In genomic region chr11:57818189-57818588, GRCm38 (mm10) we compare ENCODE assay signal across 26 mouse cellular contexts. TPM values are rescaled to one million over a fixed set of nuclear protein-coding genes. Genes with fewer than 3 reads are reported as not detected.
A peak's percentile ranks its signal among the peaks of the same experiment; 100 is the strongest.
DNase-seq lines count a peak whose midpoint lies in the region; ATAC-seq and TF ChIP-seq lines count a peak whose summit lies in the region.
"Had no signal": no experiment of that assay in that cellular context is flagged by ENCODE, and none has a peak within 500 bp of the region (broad histone marks: within the 10 kb centered on the region; RNA-seq: fewer than 3 reads in every experiment).

No protein-coding gene starts in this region.

- H3K27me3 ChIP-seq in intestine, postnatal 0 days (replicated peaks; ENCODE audit: control insufficient read depth, insufficient read depth, low read length): no peaks in the 10 kb centered on the region
- no peaks in the 10 kb centered on the region for H3K27me3 ChIP-seq in intestine, embryonic 15.5 days (replicated peaks)
- no peaks in the 10 kb centered on the region for H3K27me3 ChIP-seq in testis, adult 2 months (ENCODE audit: control insufficient read depth, insufficient read depth, low read length)
- H3K27me3 ChIP-seq: neural tube, embryonic 15.5 days; Patski had no signal

- no peak for TF ChIP-seq POLR2A in testis, adult 2 months (IDR thresholded peaks at IDR 0.05; ENCODE audit: control insufficient read depth, low read depth, low read length)

- H3K27ac ChIP-seq in intestine, postnatal 0 days (ENCODE audit: low read depth, low read length): no peak overlapping the region
- H3K27ac ChIP-seq in intestine, embryonic 15.5 days: no peak overlapping the region
- H3K27ac ChIP-seq in testis, adult 2 months (ENCODE audit: control insufficient read depth, insufficient read depth, low read depth, low read length): no peak overlapping the region
- H3K27ac ChIP-seq: embryonic facial prominence, embryonic 10.5 days; hindbrain, embryonic 10.5 days; hindbrain, postnatal 0 days; left cerebral cortex, adult 2 months; limb, embryonic 10.5 days; liver, embryonic 15.5 days; neural tube, embryonic 15.5 days had no signal

- H3K9ac ChIP-seq in intestine, postnatal 0 days (ENCODE audit: low read depth, low read length): no peak overlapping the region
- H3K9ac ChIP-seq in intestine, embryonic 15.5 days: no peak overlapping the region
- H3K9ac ChIP-seq: liver, embryonic 15.5 days; neural tube, embryonic 15.5 days had no signal

- 0 out of 2 replicates have a peak, but pooled peaks have one; percentile 32 for TF ChIP-seq CTCF in intestine, postnatal 0 days (IDR thresholded peaks at IDR 0.05; ENCODE audit: low read depth)
- TF ChIP-seq CTCF in testis, adult 2 months (IDR thresholded peaks at IDR 0.05; ENCODE audit: control insufficient read depth, insufficient read depth, insufficient replicate concordance, low read depth, low read length): peak; percentile 31; the same call in 1 of the 2 replicates

- no peak for DNase-seq in testis, postnatal 10 days (ENCODE audit: low spot score)
- DNase-seq in R1 (ENCODE audit: low read depth, low spot score): peak; percentile 64
- DNase-seq in thymus, postnatal 4 days: peak; percentile 69
- DNase-seq: adrenal gland, postnatal 14 days; cerebellum, adult 11-12 months; gastrocnemius, postnatal 25 days; kidney, adult 8-10 months; kidney, postnatal 25 days; layer of hippocampus, adult 9-11 months; lung, postnatal 36 days; right cerebral cortex, postnatal 14 days; spleen, adult 18-20 months had no signal

- H3K4me2 ChIP-seq in intestine, postnatal 0 days (replicated peaks; ENCODE audit: low read depth): no peak overlapping the region
- H3K4me2 ChIP-seq in intestine, embryonic 15.5 days (replicated peaks): no peak overlapping the region
- H3K4me2 ChIP-seq: liver, embryonic 15.5 days; neural tube, embryonic 15.5 days had no signal

- H3K4me1 ChIP-seq in intestine, postnatal 0 days (replicated peaks; ENCODE audit: control insufficient read depth, insufficient read depth, low read length): no peaks in the 10 kb centered on the region
- H3K4me1 ChIP-seq in intestine, embryonic 15.5 days (replicated peaks): no peaks in the 10 kb centered on the region
- no peaks in the 10 kb centered on the region for H3K4me1 ChIP-seq in testis, adult 2 months (ENCODE audit: control insufficient read depth, insufficient read depth, low read length)
- H3K4me1 ChIP-seq: embryonic facial prominence, embryonic 10.5 days; neural tube, embryonic 15.5 days had no signal

- H3K9me3 ChIP-seq in intestine, postnatal 0 days (ENCODE audit: control insufficient read depth): no peaks in the 10 kb centered on the region
- H3K9me3 ChIP-seq in intestine, embryonic 15.5 days: no peaks in the 10 kb centered on the region
- H3K9me3 ChIP-seq: embryonic facial prominence, embryonic 10.5 days; hindbrain, embryonic 10.5 days; limb, embryonic 10.5 days; liver, embryonic 15.5 days; neural tube, embryonic 15.5 days had no signal

- no peak overlapping the region for H3K4me3 ChIP-seq in intestine, postnatal 0 days (ENCODE audit: low read depth, low read length)
- no peak overlapping the region for H3K4me3 ChIP-seq in intestine, embryonic 15.5 days (replicated peaks)
- H3K4me3 ChIP-seq in testis, adult 2 months (ENCODE audit: control insufficient read depth, low read depth, low read length): no peak overlapping the region
- H3K4me3 ChIP-seq: embryonic facial prominence, embryonic 10.5 days; hindbrain, embryonic 10.5 days; left cerebral cortex, adult 2 months; limb, embryonic 10.5 days; liver, embryonic 15.5 days; neural tube, embryonic 15.5 days had no signal

- ATAC-seq in intestine, postnatal 0 days: no peak
- ATAC-seq in intestine, embryonic 15.5 days: no peak
- no peak for ATAC-seq in inflammation-experienced regulatory T-cells, adult 6 months
- ATAC-seq: hindbrain, postnatal 0 days; midbrain, embryonic 16.5 days; Patski had no signal

- peaks cover 5% of the 10 kb centered on the region; the same call in 1 of the 2 replicates for H3K36me3 ChIP-seq in intestine, postnatal 0 days (ENCODE audit: control insufficient read depth, insufficient read depth)
- H3K36me3 ChIP-seq in intestine, embryonic 15.5 days: no peaks in the 10 kb centered on the region
- no peaks in the 10 kb centered on the region for H3K36me3 ChIP-seq in testis, adult 2 months (ENCODE audit: control insufficient read depth, insufficient read depth, low read length)
- H3K36me3 ChIP-seq: liver, embryonic 15.5 days; neural tube, embryonic 15.5 days had no signal

- WGBS in intestine, postnatal 0 days: 88% methylated on average over 4 of the region's 4 CpGs
- 87% methylated on average over 4 of the region's 4 CpGs for WGBS in intestine, embryonic 15.5 days

RNA-seq across cellular contexts. Expression of gene Hand1, which starts 14.4 kb away (rescaled TPM):
- polyA plus RNA-seq in intestine, postnatal 0 days (2015; fragmentation: Nextera tagmentation; extraction: Ambion mirVana): 17.4 and 20.7 TPM in 2 replicates
- polyA plus RNA-seq in intestine, embryonic 15.5 days (2015; fragmentation: Nextera tagmentation; extraction: Ambion mirVana): 25.9 and 27.5 TPM in 2 replicates
- 0.15 and 0.38 TPM in 2 replicates for polyA plus RNA-seq in testis, adult 2 months (2012; rRNA removed)
- polyA plus RNA-seq in inflammation-experienced regulatory T-cells, adult 6 months (2017; shearing (Covaris generic)): not detected
- polyA plus RNA-seq: forebrain, embryonic 11.5 days; hindbrain, postnatal 0 days; midbrain, embryonic 16.5 days; neural tube, embryonic 15.5 days; Patski had no signal

RNA-seq across cellular contexts. Expression of gene Sap30l, which starts 16.8 kb away (rescaled TPM):
- polyA plus RNA-seq in intestine, postnatal 0 days (2015; fragmentation: Nextera tagmentation; extraction: Ambion mirVana): 19.3 and 21.2 TPM in 2 replicates
- polyA plus RNA-seq in intestine, embryonic 15.5 days (2015; fragmentation: Nextera tagmentation; extraction: Ambion mirVana): 11.2 and 12.0 TPM in 2 replicates
- 3.1 and 5.5 TPM in 2 replicates for polyA plus RNA-seq in testis, adult 2 months (2012; rRNA removed)
- polyA plus RNA-seq in inflammation-experienced regulatory T-cells, adult 6 months (2017; shearing (Covaris generic)): 1 to 10 TPM; 4.9 to 6.9 (median 6.7) TPM

Comparison
In these comparisons a context has a peak if more than half of its experiments do, and no peak if none do; other contexts are left out.
1. RNA of gene Hand1, which starts 14.4 kb away (polyA plus RNA-seq): 25.9 to 27.5 TPM in intestine, embryonic 15.5 days and 17.4 to 20.7 TPM in intestine, postnatal 0 days; 0.15 to 0.38 TPM in testis, adult 2 months and not detected in inflammation-experienced regulatory T-cells, adult 6 months; every median in the first group is over 10 times any median in the second.